Mouse (Mus musculus) liver, postnatal 0 days (tissue): ENCODE measurements around the gene Iqcn. TPM values are rescaled to one million over a fixed set of nuclear protein-coding genes. Genes with fewer than 3 reads are reported as not detected.

Experiments used
- ATAC-seq: fragments of 200-750 bp; cut with Nextera tagmentation; 2 replicates; pipeline ENCODE4 v1.8.0; 2017; ENCODE audit warnings: mild to moderate bottlenecking, moderate library complexity
- DNase-seq: peaks from one replicate; pipeline ENCODE4 v3.0.0-alpha.2; 2016
- H3K27ac ChIP-seq: fragments of 300-500 bp; sonication (generic); 2 replicates; pipeline ENCODE4 v1.5.1; 2014; ENCODE audit warnings: antibody characterized with exemption, moderate library complexity, mild to moderate bottlenecking, low read depth
- H3K27me3 ChIP-seq: fragments of 300-500 bp; sonication (generic); 2 replicates; pipeline ENCODE4 v1.6.1; 2014; ENCODE audit warnings: low read length, control low read depth, mixed read lengths; ENCODE audit not compliant: insufficient read depth
- H3K36me3 ChIP-seq: fragments of 300-500 bp; sonication (generic); replicated peaks from 2 replicates; pipeline ENCODE4 v1.6.1; 2014; ENCODE audit warnings: mild to moderate bottlenecking, control low read depth, low read length, moderate library complexity, mixed read lengths; ENCODE audit not compliant: insufficient read depth
- H3K4me1 ChIP-seq: fragments of 300-500 bp; sonication (generic); 2 replicates; pipeline ENCODE4 v1.6.1; 2014; ENCODE audit warnings: antibody characterized with exemption, mild to moderate bottlenecking, control low read depth; ENCODE audit not compliant: insufficient read depth
- H3K4me2 ChIP-seq: fragments of 300-500 bp; sonication (generic); 2 replicates; pipeline ENCODE4 v1.6.1; 2014; ENCODE audit warnings: low read depth, mild to moderate bottlenecking, low read length, moderate library complexity, mixed read lengths
- H3K4me3 ChIP-seq: fragments of 300-500 bp; sonication (generic); 2 replicates; pipeline ENCODE4 v1.5.1; 2014; ENCODE audit warnings: low read depth, low read length
- H3K9ac ChIP-seq: fragments of 300-500 bp; sonication (generic); replicated peaks from 2 replicates; pipeline ENCODE4 v1.6.1; 2014; ENCODE audit warnings: mild to moderate bottlenecking, moderate library complexity
- H3K9me3 ChIP-seq: fragments of 300-500 bp; sonication (generic); 2 replicates; pipeline ENCODE4 v1.6.1; 2016; ENCODE audit warnings: mild to moderate bottlenecking, control low read depth, low read length, mixed read lengths
- CTCF ChIP-seq: sonication (generic); IDR thresholded peaks from 2 replicates; pipeline ENCODE4 v1.5.1; 2016; ENCODE audit warnings: antibody characterized with exemption, low read depth
- EP300 ChIP-seq: IDR thresholded peaks from 2 replicates; pipeline ENCODE4 v1.6.1; 2016; ENCODE audit warnings: antibody characterized with exemption, low read depth, mild to moderate bottlenecking
- WGBS: fragments of 180-500 bp; shearing (Covaris S2); extraction: QIAGEN DNeasy Blood & Tissue Kit; methylation state at CpG from one replicate; pipeline ENCODE4 v1.1.7; 2014; ENCODE audit not compliant: insufficient replicate concordance; 5-methylcytosine and 5-hydroxymethylcytosine counted together
- polyA plus RNA-seq: library from polyadenylated mRNA; unstranded; fragments of >200 nt; fragmentation: Nextera tagmentation; extraction: Ambion mirVana; gene quantifications from 2 replicates; pipeline ENCODE4 v1.2.1, GENCODE M21; 2015

The Iqcn gene
- polyA plus RNA-seq, 1 experiment from 2014 or later = not detected

DNA sequence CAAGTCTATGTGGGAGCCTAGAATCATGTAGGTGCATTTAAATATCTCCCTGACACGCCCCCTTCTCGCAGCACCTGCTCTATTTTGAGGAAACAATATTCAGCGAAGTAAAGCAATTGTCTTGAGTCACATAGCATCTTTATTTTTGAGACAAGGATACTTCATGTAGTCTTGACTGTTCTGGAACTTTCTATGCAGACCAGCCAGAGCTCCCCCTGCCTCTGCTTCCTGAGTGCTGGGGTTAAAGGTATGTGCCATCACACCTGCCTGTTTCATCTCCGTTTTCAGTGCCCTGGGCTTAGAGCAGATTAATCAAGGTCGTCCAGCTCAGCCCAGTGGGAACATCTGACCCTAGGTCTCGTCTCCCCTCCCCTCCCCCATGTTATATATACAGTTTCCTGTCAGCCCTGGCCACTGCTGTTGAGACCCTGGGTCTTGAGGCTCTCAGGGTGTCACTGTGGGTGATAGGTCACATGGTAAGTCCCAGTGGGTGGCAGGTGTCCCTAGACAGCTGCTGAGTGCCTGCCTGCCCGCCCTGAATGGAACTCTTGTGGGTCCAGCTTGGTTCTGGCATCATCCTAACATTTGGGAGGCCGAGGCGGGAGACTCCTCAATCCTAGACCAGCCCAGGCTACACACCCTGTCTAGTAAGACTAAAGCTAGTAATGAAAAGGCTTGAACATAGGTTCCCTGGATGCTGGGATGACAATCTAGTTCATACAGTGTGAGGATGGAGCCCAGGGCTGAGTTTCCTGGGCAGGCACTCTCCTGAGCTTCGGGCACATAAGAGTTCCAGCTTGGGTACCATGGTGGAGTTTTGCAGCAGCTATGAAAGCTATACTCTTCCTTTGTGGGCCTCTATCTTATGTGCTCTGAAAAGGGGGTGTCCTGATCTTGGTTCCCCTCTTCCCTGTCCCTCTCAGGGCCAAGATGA, 1.9 kb upstream of the Iqcn start:
- H3K4me3 ChIP-seq = peak overlapping the region; percentile 91
- no peak for TF ChIP-seq EP300
- TF ChIP-seq CTCF = no peak
- H3K27ac ChIP-seq = peak overlapping the region; percentile 99
- no peaks in the 10 kb centered on the region for H3K27me3 ChIP-seq
- H3K4me1 ChIP-seq = peaks cover 29% of the 10 kb centered on the region
- H3K9me3 ChIP-seq = no peaks in the 10 kb centered on the region
- DNase-seq (no peak), ATAC-seq (no peak)
- peak overlapping the region; percentile 99 for H3K9ac ChIP-seq
- peak overlapping the region; percentile 90 for H3K4me2 ChIP-seq
- WGBS = 51% methylated on average over 10 of the region's 10 CpGs
- no peaks in the 10 kb centered on the region for H3K36me3 ChIP-seq

DNA sequence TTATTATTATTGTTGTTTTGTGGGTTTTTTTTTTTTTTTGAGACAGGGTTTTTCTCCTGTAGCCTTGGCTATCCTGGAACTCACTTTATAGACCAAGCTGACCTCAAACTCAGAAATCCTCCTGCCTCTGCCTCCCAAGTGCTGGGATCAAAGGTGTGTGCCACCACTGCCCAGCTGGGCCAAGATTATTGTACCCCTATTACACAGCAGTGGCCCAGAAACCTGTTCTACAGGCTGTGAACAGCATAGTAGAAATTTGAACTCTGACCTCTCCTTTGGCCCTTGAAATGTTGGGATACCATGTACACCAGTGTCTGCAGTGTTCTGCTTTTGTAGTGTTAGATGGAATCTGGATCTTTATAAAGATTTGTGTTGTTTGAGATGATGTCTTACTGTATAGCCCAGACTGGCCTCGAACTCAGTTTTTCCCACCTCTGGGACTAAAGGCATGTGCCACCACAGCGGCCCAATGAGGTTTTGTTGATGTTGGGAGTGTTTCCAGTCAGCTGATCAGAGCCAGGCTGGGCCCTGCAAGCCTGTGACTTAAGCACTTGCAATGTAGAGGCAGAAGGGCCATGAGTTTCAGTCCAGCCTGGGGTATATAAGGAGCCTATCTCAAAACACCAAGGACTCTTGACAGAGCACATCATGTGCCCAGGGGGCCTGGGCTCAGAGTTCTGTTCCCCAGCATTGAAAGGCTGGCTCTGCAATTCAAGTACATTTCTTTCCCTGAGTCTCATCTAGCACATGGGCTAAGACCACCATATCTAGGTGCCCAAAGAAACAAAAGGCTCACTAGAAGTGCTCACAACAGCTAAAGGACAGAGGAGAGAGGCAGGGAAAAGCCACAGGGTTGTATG, 1.0 kb upstream of the Iqcn start:
- Histone ChIP-seq H3K9ac (no peak overlapping the region), H3K4me1 (peaks cover 21% of the 10 kb centered on the region), H3K27me3 (no peaks in the 10 kb centered on the region), H3K4me2 (no peak overlapping the region), H3K9me3 (no peaks in the 10 kb centered on the region), H3K36me3 (no peaks in the 10 kb centered on the region), H3K27ac (no peak overlapping the region), H3K4me3 (no peak overlapping the region)
- TF ChIP-seq CTCF (no peak), EP300 (no peak)
- ATAC-seq (no peak), DNase-seq (no peak)
- WGBS = 79% methylated on average over 2 of the region's 2 CpGs

DNA sequence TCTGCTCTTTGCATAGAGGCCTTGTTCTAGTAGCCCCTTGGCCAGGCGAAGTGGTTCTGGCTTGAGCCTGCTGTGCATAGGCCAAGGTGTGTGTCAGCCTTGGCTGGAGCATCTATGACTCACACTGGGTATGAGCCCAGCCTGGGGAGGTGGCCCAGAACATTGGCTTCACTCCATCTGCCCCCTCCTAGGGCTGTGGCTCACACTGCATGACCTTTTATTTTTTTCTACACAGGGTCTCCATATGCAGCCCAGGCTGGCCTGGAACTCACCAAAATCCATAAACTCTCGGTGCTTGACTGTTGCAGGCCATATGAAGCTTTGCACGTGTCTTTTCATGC, 445 bp upstream of the Iqcn start:
- Histone ChIP-seq H3K9ac (no peak overlapping the region), H3K27ac (no peak overlapping the region), H3K4me1 (peaks cover 15% of the 10 kb centered on the region), H3K27me3 (no peaks in the 10 kb centered on the region), H3K4me2 (no peak overlapping the region), H3K4me3 (no peak overlapping the region), H3K9me3 (no peaks in the 10 kb centered on the region), H3K36me3 (no peaks in the 10 kb centered on the region)
- no peak for DNase-seq
- ATAC-seq = no peak
- TF ChIP-seq CTCF = no peak
- TF ChIP-seq EP300 = no peak
- WGBS = 82% methylated on average over 3 of the region's 3 CpGs

DNA sequence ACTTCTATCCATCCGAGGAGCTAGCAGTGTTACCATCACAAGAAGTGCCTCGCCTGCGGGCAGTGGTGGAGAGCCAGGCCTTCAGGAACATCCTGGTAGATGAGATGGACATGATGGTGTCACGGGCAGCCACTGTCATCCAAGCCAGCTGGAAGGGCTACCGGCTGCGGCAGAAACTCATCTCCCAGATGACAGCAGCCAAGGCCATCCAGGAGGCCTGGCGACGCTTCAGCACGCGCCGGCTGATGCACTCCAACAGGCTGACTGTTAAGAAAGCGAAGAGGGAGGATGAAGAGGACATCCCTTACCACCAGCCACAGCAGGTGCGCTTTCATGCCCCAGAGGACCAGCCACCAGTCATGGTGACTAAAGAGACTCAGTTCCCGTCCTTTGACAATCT, 5.0 kb downstream of the Iqcn start:
- no peak overlapping the region for H3K27ac ChIP-seq
- DNase-seq (no peak), ATAC-seq (no peak)
- no peaks in the 10 kb centered on the region for H3K4me1 ChIP-seq
- H3K36me3 ChIP-seq = no peaks in the 10 kb centered on the region
- H3K9me3 ChIP-seq = no peaks in the 10 kb centered on the region
- H3K27me3 ChIP-seq = no peaks in the 10 kb centered on the region
- WGBS = 78% methylated on average over 14 of the region's 14 CpGs
- no peak overlapping the region for H3K4me2 ChIP-seq
- TF ChIP-seq EP300 (no peak), CTCF (no peak)
- H3K4me3 ChIP-seq = no peak overlapping the region
- no peak overlapping the region for H3K9ac ChIP-seq

DNA sequence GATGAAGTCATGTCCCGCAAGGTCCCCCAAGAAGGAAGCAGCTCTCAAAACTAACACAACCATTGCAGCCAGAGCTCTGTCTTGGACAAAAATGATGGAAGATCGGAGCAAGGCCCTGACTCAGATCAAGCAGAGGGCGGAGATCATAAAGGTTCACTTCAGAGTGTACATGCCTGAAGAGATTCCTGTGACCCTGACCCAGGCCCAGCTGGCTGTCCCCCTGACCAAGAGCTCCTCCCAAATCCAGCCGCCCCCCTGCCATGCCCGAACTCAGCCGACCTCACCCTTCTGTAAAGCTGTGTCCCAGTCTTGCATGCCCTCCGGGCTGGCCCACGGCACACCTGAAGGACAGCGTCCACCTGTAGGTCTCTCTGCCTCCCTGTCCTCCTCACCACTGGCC, 6.5 kb downstream of the Iqcn start:
- no peak for ATAC-seq
- DNase-seq = no peak
- no peak overlapping the region for H3K4me3 ChIP-seq
- H3K9ac ChIP-seq = no peak overlapping the region
- no peak overlapping the region for H3K27ac ChIP-seq
- WGBS = 78% methylated on average over 9 of the region's 9 CpGs
- no peaks in the 10 kb centered on the region for H3K27me3 ChIP-seq
- no peak for TF ChIP-seq EP300
- no peak for TF ChIP-seq CTCF
- H3K36me3 ChIP-seq = no peaks in the 10 kb centered on the region
- no peak overlapping the region for H3K4me2 ChIP-seq
- H3K9me3 ChIP-seq = no peaks in the 10 kb centered on the region
- H3K4me1 ChIP-seq = no peaks in the 10 kb centered on the region

DNA sequence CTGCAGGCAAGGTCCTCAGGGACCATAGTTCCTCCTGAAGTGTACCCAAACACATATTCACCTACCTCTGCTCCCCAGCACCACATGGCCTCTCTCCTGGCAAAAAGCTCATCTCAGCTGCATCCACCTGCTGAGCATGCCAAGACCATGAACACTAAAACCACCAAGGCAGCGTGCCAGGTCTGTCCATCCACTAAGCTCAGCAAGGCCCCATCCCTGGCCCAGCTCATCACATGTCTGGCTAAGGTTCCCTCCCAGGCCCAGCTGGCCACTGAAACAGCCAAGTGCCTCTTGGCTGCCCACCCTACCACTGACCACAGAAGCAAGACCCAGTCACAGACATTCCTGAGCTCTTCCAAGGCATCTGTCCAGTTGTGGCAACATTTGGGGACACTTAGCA, 7.0 kb downstream of the Iqcn start:
- Histone ChIP-seq H3K27ac (no peak overlapping the region), H3K4me1 (no peaks in the 10 kb centered on the region), H3K9ac (no peak overlapping the region), H3K36me3 (no peaks in the 10 kb centered on the region), H3K4me3 (no peak overlapping the region), H3K4me2 (no peak overlapping the region), H3K27me3 (no peaks in the 10 kb centered on the region), H3K9me3 (no peaks in the 10 kb centered on the region)
- DNase-seq (no peak), ATAC-seq (no peak)
- TF ChIP-seq CTCF (no peak), EP300 (no peak)
- WGBS = 100% methylated on average over 1 of the region's 1 CpGs
